Mouse (Mus musculus) heart, postnatal 25 days (tissue): ENCODE data around the gene Slc25a25. TPM values are rescaled to one million over a fixed set of nuclear protein-coding genes. Genes with fewer than 3 reads are reported as not detected.
A peak's percentile ranks its signal among the peaks of the same experiment; 100 is the strongest.

Experiments used
- DNase-seq: peaks from one replicate; pipeline ENCODE4 v3.0.0; 2022; ENCODE audit warnings: low spot score
- intact Hi-C: fragments of 180-260 bp; cut with DNase I; formaldehyde crosslinking; loops from one replicate; pipeline ENCODE4 v1.15.1; 2025
- total RNA-seq, 2 experiments: library from RNA; stranded (reverse); gene quantifications; 2 replicates each; pipeline ENCODE4 v1.2.3; 2021

Slc25a25 gene
- total RNA-seq, 2 experiments from 2014 or later, result 5.6 to 7.5 TPM

GRCm38 (mm10) chr2:32412742-32413531, 38.3 kb downstream of the Slc25a25 start:
- intact Hi-C loops, result no loop called here

GRCm38 (mm10) chr2:32411407-32411806, 39.8 kb downstream of the Slc25a25 start:
- intact Hi-C loops, result no loop called here
- no peak for DNase-seq

More at GRCm38 (mm10) chr2:32412742-32413531, 38.3 kb downstream of the Slc25a25 start:
- DNase-seq, result no peak

- intact Hi-C loops, result no loop called here
- no peak for DNase-seq
These were observed 42.5 kb downstream of the Slc25a25 start for GRCm38 (mm10) chr2:32408429-32409424.

- DNase-seq, result no peak
- intact Hi-C loops, result no loop called here
These were observed 44.0 kb downstream of the Slc25a25 start for GRCm38 (mm10) chr2:32407144-32407824.

- peak; percentile 69 for DNase-seq
- intact Hi-C loops, result loop anchor here (1.0 to 2.0 kb wide), 2 partner anchors 83 to 162 kb away; no protein-coding TSS in a partner anchor
These were observed 46.6 kb downstream of the Slc25a25 start for GRCm38 (mm10) chr2:32404663-32405062.

GRCm38 (mm10) chr2:32396695-32397094, 54.5 kb downstream of the Slc25a25 start:
- DNase-seq, result no peak
- intact Hi-C loops, result loop anchor here (5.0 kb wide), 1 partner anchor 34 kb away; no protein-coding TSS in a partner anchor

- intact Hi-C loops, result loop anchor here (5.0 kb wide), 1 partner anchor 34 kb away; no protein-coding TSS in a partner anchor
- DNase-seq, result peak; percentile 85
These were observed 55.2 kb downstream of the Slc25a25 start for GRCm38 (mm10) chr2:32395946-32396621.

- DNase-seq, result peak; percentile 85
- intact Hi-C loops, result loop anchor here (5.0 kb wide), 1 partner anchor 33 kb away; no protein-coding TSS in a partner anchor
These were observed 55.7 kb downstream of the Slc25a25 start, which contains the start of gene Ptges2 for GRCm38 (mm10) chr2:32395484-32395945. Ptges2 (plus strand) TSS chr2:32395896.

- intact Hi-C loops, result loop anchor here (5.0 kb wide), 1 partner anchor 33 kb away; no protein-coding TSS in a partner anchor
- DNase-seq, result no peak
These were observed 56.3 kb downstream of the Slc25a25 start for GRCm38 (mm10) chr2:32394973-32395372.

GRCm38 (mm10) chr2:32392063-32392462, 59.2 kb downstream of the Slc25a25 start:
- DNase-seq, result no peak
- intact Hi-C loops, result no loop called here

GRCm38 (mm10) chr2:32390871-32391270, 60.4 kb downstream of the Slc25a25 start:
- no peak for DNase-seq
- intact Hi-C loops, result no loop called here

GRCm38 (mm10) chr2:32389157-32389556, 62.1 kb downstream of the Slc25a25 start:
- intact Hi-C loops, result no loop called here
- DNase-seq, result no peak

- intact Hi-C loops, result no loop called here
- no peak for DNase-seq
These were observed 63.3 kb downstream of the Slc25a25 start, which contains the start of gene Lcn2 for GRCm38 (mm10) chr2:32387706-32388490. Lcn2 (minus strand) TSS chr2:32388252.

GRCm38 (mm10) chr2:32382689-32383088, 68.6 kb downstream of the Slc25a25 start:
- intact Hi-C loops, result no loop called here
- DNase-seq, result no peak

- peak; percentile 88 for DNase-seq
- intact Hi-C loops, result loop anchor here (2.0 kb wide), 1 partner anchor 19 kb away; no protein-coding TSS in a partner anchor
These were observed 69.4 kb downstream of the Slc25a25 start, which contains the start of gene 1110008P14Rik for GRCm38 (mm10) chr2:32381775-32382223. 1110008P14Rik (minus strand) TSS chr2:32381938.

GRCm38 (mm10) chr2:32381141-32381774, 70.0 kb downstream of the Slc25a25 start:
- intact Hi-C loops, result loop anchor here (2.0 kb wide), 1 partner anchor 18 kb away; no protein-coding TSS in a partner anchor
- DNase-seq, result no peak

- no peak for DNase-seq
- intact Hi-C loops, result loop anchor here (2.0 kb wide), 1 partner anchor 17 kb away; no protein-coding TSS in a partner anchor
These were observed 71.2 kb downstream of the Slc25a25 start for GRCm38 (mm10) chr2:32380001-32380500.
